ENCODE assay signal across 15 mouse cellular contexts in the genomic region with DNA sequence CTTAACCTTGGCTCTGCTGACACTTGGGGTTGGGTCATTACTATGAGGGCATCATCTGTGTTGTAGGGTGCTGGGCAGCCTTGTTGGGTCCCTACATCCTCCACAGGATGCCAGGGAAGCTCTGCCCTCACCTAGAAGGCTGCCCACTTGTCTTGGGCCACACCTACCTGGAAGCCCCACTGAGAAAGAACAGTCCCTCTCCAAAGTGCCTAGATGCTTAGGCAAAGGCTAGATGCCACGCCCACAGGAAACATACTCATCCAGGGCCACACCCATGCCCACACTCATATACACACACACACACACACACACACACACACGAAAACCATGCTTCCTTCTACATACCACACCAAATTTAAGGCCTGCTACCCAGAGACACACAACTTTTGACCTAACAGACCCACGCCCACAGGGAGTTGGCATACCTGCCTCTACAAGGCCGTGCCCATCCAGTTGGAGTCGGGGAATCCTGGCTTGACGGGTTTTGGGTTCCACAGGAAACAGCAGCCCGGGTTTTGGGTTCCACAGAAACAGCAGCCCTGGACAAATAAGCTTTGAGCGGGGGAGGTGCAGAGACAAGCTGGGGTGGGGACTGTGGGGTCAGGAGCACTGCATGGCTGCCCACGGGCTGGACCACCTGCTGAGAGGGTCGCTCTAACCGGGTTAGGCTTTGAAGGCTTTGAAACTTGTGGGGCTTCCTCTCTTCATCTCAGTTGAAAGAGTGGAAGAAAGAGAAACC. TPM values are rescaled to one million over a fixed set of nuclear protein-coding genes. Genes with fewer than 3 reads are reported as not detected.
DNase-seq lines count a peak whose midpoint lies in the region; ATAC-seq lines count a peak whose summit lies in the region.
"Had no signal": no experiment of that assay in that cellular context is flagged by ENCODE, and none has a peak within 500 bp of the region (broad histone marks: within the 10 kb centered on the region; RNA-seq: fewer than 3 reads in every experiment).

No protein-coding gene starts in this region.

- no peaks in the 10 kb centered on the region for H3K27me3 ChIP-seq in intestine, embryonic 15.5 days (replicated peaks)
- no peaks in the 10 kb centered on the region for H3K27me3 ChIP-seq in intestine, embryonic 16.5 days (replicated peaks; ENCODE audit: control insufficient read depth, insufficient read depth, low read length)
- H3K27me3 ChIP-seq in forebrain, embryonic 14.5 days (replicated peaks; ENCODE audit: control insufficient read depth, insufficient read depth, low read length) = no peaks in the 10 kb centered on the region
- H3K27me3 ChIP-seq: liver, embryonic 15.5 days; neural tube, embryonic 12.5 days had no signal

- DNase-seq in thymus, postnatal 0 days (ENCODE audit: low spot score) = peak; percentile 58
- no peak for DNase-seq in thymus, postnatal 10 days (ENCODE audit: low spot score in 2 of 2)
- no peak for DNase-seq in frontal cortex, postnatal 36 days (ENCODE audit: low spot score in 2 of 2)
- no peak for DNase-seq in urinary bladder, postnatal 25 days (ENCODE audit: low spot score)
- no peak for DNase-seq in forebrain, embryonic 14.5 days (ENCODE audit: low spot score)
- DNase-seq: cerebellum, adult 18-20 months; embryo, embryonic 11 days had no signal

- peaks cover 10% of the 10 kb centered on the region for H3K4me1 ChIP-seq in intestine, embryonic 15.5 days (replicated peaks)
- peaks cover 11% of the 10 kb centered on the region for H3K4me1 ChIP-seq in intestine, embryonic 16.5 days (ENCODE audit: control insufficient read depth, insufficient read depth, low read length)
- H3K4me1 ChIP-seq in forebrain, embryonic 14.5 days (ENCODE audit: control insufficient read depth, insufficient read depth, low read length) = peaks cover 1% of the 10 kb centered on the region

- no peak overlapping the region for H3K4me2 ChIP-seq in intestine, embryonic 15.5 days (replicated peaks)
- H3K4me2 ChIP-seq in intestine, embryonic 16.5 days (ENCODE audit: low read depth, low read length) = no peak overlapping the region
- H3K4me2 ChIP-seq in forebrain, embryonic 14.5 days (ENCODE audit: low read length) = no peak overlapping the region
- H3K4me2 ChIP-seq: forebrain, embryonic 12.5 days; heart, embryonic 13.5 days; hindbrain, embryonic 15.5 days; liver, embryonic 15.5 days; neural tube, embryonic 12.5 days had no signal

- H3K27ac ChIP-seq in intestine, embryonic 15.5 days = no peak overlapping the region
- no peak overlapping the region for H3K27ac ChIP-seq in intestine, embryonic 16.5 days (ENCODE audit: low read length)
- H3K27ac ChIP-seq in forebrain, embryonic 14.5 days (ENCODE audit: low read depth, low read length) = no peak overlapping the region
- H3K27ac ChIP-seq: forebrain, embryonic 12.5 days; heart, embryonic 13.5 days; hindbrain, embryonic 15.5 days; liver, embryonic 15.5 days; neural tube, embryonic 12.5 days had no signal

- ATAC-seq in intestine, embryonic 15.5 days = peak; percentile 41; the same call in 1 of the 2 replicates
- ATAC-seq in intestine, embryonic 16.5 days = no peak
- peak; percentile 48 for ATAC-seq in inflammation-experienced regulatory T-cells, adult 6 months
- no peak for ATAC-seq in forebrain, embryonic 14.5 days

- no peak overlapping the region for H3K4me3 ChIP-seq in intestine, embryonic 15.5 days (replicated peaks)
- H3K4me3 ChIP-seq in intestine, embryonic 16.5 days (ENCODE audit: low read length) = no peak overlapping the region
- H3K4me3 ChIP-seq in forebrain, embryonic 14.5 days (ENCODE audit: low read depth, low read length) = no peak overlapping the region
- H3K4me3 ChIP-seq: forebrain, embryonic 12.5 days; heart, embryonic 13.5 days; hindbrain, embryonic 15.5 days; liver, embryonic 15.5 days; neural tube, embryonic 12.5 days had no signal

- peaks cover 19% of the 10 kb centered on the region for H3K36me3 ChIP-seq in intestine, embryonic 15.5 days
- H3K36me3 ChIP-seq in intestine, embryonic 16.5 days (ENCODE audit: control insufficient read depth, insufficient read depth, low read length) = peaks cover 8% of the 10 kb centered on the region
- H3K36me3 ChIP-seq in forebrain, embryonic 14.5 days (ENCODE audit: control insufficient read depth, insufficient read depth, low read length) = peaks cover 27% of the 10 kb centered on the region
- H3K36me3 ChIP-seq: hindbrain, embryonic 15.5 days had no signal

- no peak overlapping the region for H3K9ac ChIP-seq in intestine, embryonic 15.5 days
- no peak overlapping the region for H3K9ac ChIP-seq in intestine, embryonic 16.5 days (ENCODE audit: low read depth, low read length)
- H3K9ac ChIP-seq in forebrain, embryonic 14.5 days (ENCODE audit: low read length) = no peak overlapping the region
- H3K9ac ChIP-seq: forebrain, embryonic 12.5 days; heart, embryonic 13.5 days; hindbrain, embryonic 15.5 days; liver, embryonic 15.5 days; neural tube, embryonic 12.5 days had no signal

- 52% methylated on average over 11 of the region's 11 CpGs for WGBS in intestine, embryonic 15.5 days
- 47% methylated on average over 11 of the region's 11 CpGs for WGBS in intestine, embryonic 16.5 days
- 51% methylated on average over 11 of the region's 11 CpGs for WGBS in forebrain, embryonic 14.5 days

- H3K9me3 ChIP-seq in intestine, embryonic 15.5 days = no peaks in the 10 kb centered on the region
- H3K9me3 ChIP-seq in intestine, embryonic 16.5 days (ENCODE audit: control insufficient read depth, low read length) = no peaks in the 10 kb centered on the region
- H3K9me3 ChIP-seq in forebrain, embryonic 14.5 days (replicated peaks; ENCODE audit: control insufficient read depth, low read length) = no peaks in the 10 kb centered on the region
- H3K9me3 ChIP-seq: forebrain, embryonic 12.5 days; heart, embryonic 13.5 days; hindbrain, embryonic 15.5 days; liver, embryonic 15.5 days; neural tube, embryonic 12.5 days had no signal

RNA-seq across cellular contexts. Expression of a gene that starts 5.9 kb away (rescaled TPM):
- polyA plus RNA-seq in intestine, embryonic 15.5 days (2015; fragmentation: Nextera tagmentation; extraction: Ambion mirVana) = 31.6 and 41.6 TPM in 2 replicates
- 32.0 and 39.4 TPM in 2 replicates for polyA plus RNA-seq in intestine, embryonic 16.5 days (2015; fragmentation: Nextera tagmentation; extraction: Ambion mirVana)
- polyA plus RNA-seq in thymus, postnatal 0 days (2015; fragmentation: Nextera tagmentation; extraction: Ambion mirVana) = 15.3 and 25.1 TPM in 2 replicates
- 1 to 10 TPM in 2 of 3 experiments, under 1 TPM in 1; 0.62 to 4.9 (median 1.2) TPM for polyA plus RNA-seq in inflammation-experienced regulatory T-cells, adult 6 months (2017; shearing (Covaris generic))
- 4.3 and 7.2 TPM in 2 replicates for polyA plus RNA-seq in forebrain, embryonic 14.5 days (2014; fragmentation: Nextera tagmentation; extraction: Ambion mirVana)

RNA-seq across cellular contexts. Expression of a gene that starts 15.0 kb away (rescaled TPM):
- 97.8 and 99.8 TPM in 2 replicates for polyA plus RNA-seq in intestine, embryonic 15.5 days (2015; fragmentation: Nextera tagmentation; extraction: Ambion mirVana)
- 84.7 and 86.9 TPM in 2 replicates for polyA plus RNA-seq in intestine, embryonic 16.5 days (2015; fragmentation: Nextera tagmentation; extraction: Ambion mirVana)
- 83.2 and 87.4 TPM in 2 replicates for polyA plus RNA-seq in thymus, postnatal 0 days (2015; fragmentation: Nextera tagmentation; extraction: Ambion mirVana)
- polyA plus RNA-seq in inflammation-experienced regulatory T-cells, adult 6 months (2017; shearing (Covaris generic)) = 10 to 100 TPM; 52.0 to 70.5 (median 54.7) TPM
- 91.7 and 97.0 TPM in 2 replicates for polyA plus RNA-seq in forebrain, embryonic 14.5 days (2014; fragmentation: Nextera tagmentation; extraction: Ambion mirVana)

RNA-seq across cellular contexts. Expression of a gene that starts 16.1 kb away (rescaled TPM):
- polyA plus RNA-seq in intestine, embryonic 15.5 days (2015; fragmentation: Nextera tagmentation; extraction: Ambion mirVana) = 8.8 and 10.8 TPM in 2 replicates
- 10.8 and 10.9 TPM in 2 replicates for polyA plus RNA-seq in intestine, embryonic 16.5 days (2015; fragmentation: Nextera tagmentation; extraction: Ambion mirVana)
- 4.7 and 5.1 TPM in 2 replicates for polyA plus RNA-seq in thymus, postnatal 0 days (2015; fragmentation: Nextera tagmentation; extraction: Ambion mirVana)
- polyA plus RNA-seq in inflammation-experienced regulatory T-cells, adult 6 months (2017; shearing (Covaris generic)) = under 1 TPM in 2 of 3 experiments, not detected in 1; 0.13 to 0.21 TPM
- polyA plus RNA-seq in forebrain, embryonic 14.5 days (2014; fragmentation: Nextera tagmentation; extraction: Ambion mirVana) = 2.8 and 4.4 TPM in 2 replicates

RNA-seq across cellular contexts. Expression of a gene that starts 29.9 kb away (rescaled TPM):
- polyA plus RNA-seq in intestine, embryonic 15.5 days (2015; fragmentation: Nextera tagmentation; extraction: Ambion mirVana) = 81.1 and 85.7 TPM in 2 replicates
- polyA plus RNA-seq in intestine, embryonic 16.5 days (2015; fragmentation: Nextera tagmentation; extraction: Ambion mirVana) = 35.8 and 51.1 TPM in 2 replicates
- 17.7 and 18.4 TPM in 2 replicates for polyA plus RNA-seq in thymus, postnatal 0 days (2015; fragmentation: Nextera tagmentation; extraction: Ambion mirVana)
- 1 to 10 TPM in 2 of 3 experiments, under 1 TPM in 1; 0.93 to 2.4 (median 1.1) TPM for polyA plus RNA-seq in inflammation-experienced regulatory T-cells, adult 6 months (2017; shearing (Covaris generic))
- polyA plus RNA-seq in forebrain, embryonic 14.5 days (2014; fragmentation: Nextera tagmentation; extraction: Ambion mirVana) = 16.6 and 17.3 TPM in 2 replicates

RNA-seq across cellular contexts. Expression of a gene that starts 40.6 kb away (rescaled TPM):
- 6.7 and 7.9 TPM in 2 replicates for polyA plus RNA-seq in intestine, embryonic 15.5 days (2015; fragmentation: Nextera tagmentation; extraction: Ambion mirVana)
- polyA plus RNA-seq in intestine, embryonic 16.5 days (2015; fragmentation: Nextera tagmentation; extraction: Ambion mirVana) = 6.3 and 8.5 TPM in 2 replicates
- polyA plus RNA-seq in thymus, postnatal 0 days (2015; fragmentation: Nextera tagmentation; extraction: Ambion mirVana) = 17.4 and 19.2 TPM in 2 replicates
- 1 to 10 TPM; 3.3 to 4.7 (median 4.5) TPM for polyA plus RNA-seq in inflammation-experienced regulatory T-cells, adult 6 months (2017; shearing (Covaris generic))
- 3.0 and 3.8 TPM in 2 replicates for polyA plus RNA-seq in forebrain, embryonic 14.5 days (2014; fragmentation: Nextera tagmentation; extraction: Ambion mirVana)

Comparison
In these comparisons a context has a peak if more than half of its experiments do, and no peak if none do; other contexts are left out.
1. ATAC-seq: peak in intestine, embryonic 15.5 days (single experiment) and inflammation-experienced regulatory T-cells, adult 6 months (single experiment); none in intestine, embryonic 16.5 days (single experiment) and forebrain, embryonic 14.5 days (single experiment).